Mouse (Mus musculus): ENCODE data around the gene Mall.

DNA sequence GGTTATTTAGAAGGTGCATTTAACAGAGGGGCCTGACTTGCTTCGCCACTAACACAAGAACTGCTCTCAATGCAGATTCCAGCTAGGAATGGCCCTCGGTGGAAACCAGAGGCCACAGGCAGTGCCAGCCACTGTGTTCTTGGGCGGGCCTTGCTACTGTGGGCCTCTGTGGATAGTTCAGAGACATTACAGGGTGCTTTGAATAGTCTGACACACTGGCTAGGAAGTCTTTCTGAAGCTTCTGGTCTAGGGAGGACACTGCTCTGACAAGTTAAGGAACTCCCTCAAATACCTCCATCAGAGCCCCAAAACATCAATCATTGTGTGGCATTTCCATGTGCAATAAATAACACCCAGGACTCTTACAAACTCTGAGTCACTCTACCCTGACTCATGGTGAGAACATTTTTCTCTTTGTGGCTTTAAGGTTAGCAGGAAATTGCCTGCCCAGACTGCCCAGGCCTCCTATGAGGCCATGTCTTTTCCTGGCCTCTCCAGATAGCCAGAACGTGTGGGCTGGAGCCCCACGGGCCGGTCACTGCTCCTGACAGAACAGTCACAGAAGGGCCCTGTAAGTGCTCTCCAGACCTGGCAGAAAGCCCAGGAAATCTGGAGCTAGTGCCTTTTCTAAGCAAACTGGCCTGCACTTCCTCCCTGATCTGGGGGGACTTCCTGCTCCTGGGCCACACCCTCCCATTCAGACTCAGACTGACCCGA, 7.4 kb downstream of the Mall start:
- TF ChIP-seq POLR2A (IDR thresholded peaks at IDR 0.05; ENCODE audit: insufficient read length, low read depth) (no peak), POLR2AphosphoS2 (IDR thresholded peaks at IDR 0.05; ENCODE audit: insufficient read length, low read depth) (no peak), MAX (IDR thresholded peaks at IDR 0.05; ENCODE audit: low read depth) (no peak), USF1 (IDR thresholded peaks at IDR 0.05; ENCODE audit: low read depth) (no peak)
